Mouse (Mus musculus) intestine, embryonic 14.5 days (tissue): ENCODE measurements around the gene H2-M3. TPM values are rescaled to one million over a fixed set of nuclear protein-coding genes. Genes with fewer than 3 reads are reported as not detected.

Experiments
- polyA plus RNA-seq: library from polyadenylated mRNA; unstranded; fragments of >200 nt; fragmentation: Nextera tagmentation; extraction: Ambion mirVana; gene quantifications from 2 replicates; pipeline ENCODE4 v1.2.1, GENCODE M21; 2014

The H2-M3 gene
- polyA plus RNA-seq, 1 experiment from 2014 or later: 5.4 TPM

Other genes starting within 250 kb of the H2-M3 start
- gene Mog, start 246.8 kb upstream of the H2-M3 start, polyA plus RNA-seq: 0.14 and 0.24 TPM in 2 replicates
- 12.6 and 13.7 TPM in 2 replicates for gene Gabbr1, start 224.3 kb upstream of the H2-M3 start, polyA plus RNA-seq
- gene Olfr90, start 181.7 kb upstream of the H2-M3 start, polyA plus RNA-seq: 0.07 TPM in 1 of 2 replicates, not detected in the other
- gene Olfr91, start 171.9 kb upstream of the H2-M3 start, polyA plus RNA-seq: not detected in 2 replicates
- gene Olfr92, start 150.1 kb upstream of the H2-M3 start, polyA plus RNA-seq: not detected in 2 replicates
- not detected in 2 replicates for gene Olfr93, start 108.7 kb upstream of the H2-M3 start, polyA plus RNA-seq
- not detected in 2 replicates for gene Ubd, start 76.3 kb upstream of the H2-M3 start, polyA plus RNA-seq
- gene Olfr94, start 69.2 kb upstream of the H2-M3 start, polyA plus RNA-seq: not detected in 2 replicates
- not detected in 2 replicates for gene Olfr95, start 57.1 kb upstream of the H2-M3 start, polyA plus RNA-seq
- gene Olfr96, start 50.1 kb upstream of the H2-M3 start, polyA plus RNA-seq: not detected in 2 replicates
- not detected in 2 replicates for gene Olfr97, start 32.9 kb upstream of the H2-M3 start, polyA plus RNA-seq
- gene Olfr98, start 6.5 kb upstream of the H2-M3 start, polyA plus RNA-seq: not detected in 2 replicates
- not detected in 2 replicates for gene Olfr99, start 13.2 kb downstream of the H2-M3 start, polyA plus RNA-seq
- gene Olfr101, start 34.1 kb downstream of the H2-M3 start, polyA plus RNA-seq: not detected in 2 replicates
- not detected in 2 replicates for gene Olfr102, start 46.8 kb downstream of the H2-M3 start, polyA plus RNA-seq
- not detected in 2 replicates for gene Olfr103, start 69.5 kb downstream of the H2-M3 start, polyA plus RNA-seq
- gene Olfr104-ps, start 89.4 kb downstream of the H2-M3 start, polyA plus RNA-seq: not detected in 2 replicates
- not detected in 2 replicates for gene Olfr105-ps, start 108.8 kb downstream of the H2-M3 start, polyA plus RNA-seq
- not detected in 2 replicates for gene Olfr106-ps, start 120.2 kb downstream of the H2-M3 start, polyA plus RNA-seq
- not detected in 2 replicates for gene Olfr107, start 129.0 kb downstream of the H2-M3 start, polyA plus RNA-seq
- gene Olfr108, start 175.3 kb downstream of the H2-M3 start, polyA plus RNA-seq: not detected in 2 replicates
- not detected in 2 replicates for gene Olfr109, start 188.7 kb downstream of the H2-M3 start, polyA plus RNA-seq
- not detected in 2 replicates for gene H2-M2, start 213.3 kb downstream of the H2-M3 start, polyA plus RNA-seq
- gene Olfr110, start 222.2 kb downstream of the H2-M3 start, polyA plus RNA-seq: not detected in 2 replicates
- gene Olfr111, start 237.8 kb downstream of the H2-M3 start, polyA plus RNA-seq: not detected in 2 replicates